Comparison of ENCODE assay signal across 8 mouse cellular contexts in the genomic region with DNA sequence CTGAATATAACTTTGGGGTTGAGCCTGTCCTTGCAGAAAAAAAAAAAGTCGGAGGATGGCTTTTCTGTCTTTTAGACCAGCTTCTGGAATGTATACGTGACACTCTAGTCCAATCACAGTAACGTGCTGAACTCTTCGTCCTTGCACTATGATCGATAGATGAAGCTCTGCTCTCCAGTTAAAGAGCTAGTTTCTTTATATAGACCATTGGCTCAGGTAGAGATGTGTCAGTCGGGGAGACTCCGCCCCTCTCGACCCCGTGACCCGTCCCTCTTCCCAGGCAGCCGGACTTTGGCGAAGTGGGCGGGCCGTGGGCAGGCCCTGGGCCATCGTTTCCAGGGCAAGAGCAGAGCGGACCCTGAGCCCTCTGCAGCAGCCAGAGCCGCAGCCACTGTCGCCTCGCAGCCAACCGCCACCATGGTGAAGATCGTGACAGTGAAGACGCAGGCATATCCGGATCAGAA. TPM values are rescaled to one million over a fixed set of nuclear protein-coding genes. Genes with fewer than 3 reads are reported as not detected.
DNase-seq lines count a peak whose midpoint lies in the region; TF ChIP-seq lines count a peak whose summit lies in the region.

TSS of gene Pgm1 (plus strand) at position 266 of the 464 bp plus-strand sequence.

- H3K4me3 ChIP-seq in embryonic facial prominence, embryonic 10.5 days = peak within 1 kb of the TSS; percentile 78
- H3K4me3 ChIP-seq in heart, adult 2 months = peak within 1 kb of the TSS; percentile 88
- H3K4me3 ChIP-seq in midbrain, embryonic 10.5 days = peak within 1 kb of the TSS; percentile 76

- no peaks in the 10 kb centered on the region for H3K79me2 ChIP-seq in heart, adult 2 months (replicated peaks; ENCODE audit: control insufficient read depth, insufficient read depth, low read length)

- no peak for TF ChIP-seq EP300 in heart, adult 2 months (IDR thresholded peaks at IDR 0.05; ENCODE audit: insufficient read depth, low read depth, low read length)

- no peaks in the 10 kb centered on the region for H3K36me3 ChIP-seq in embryonic facial prominence, embryonic 10.5 days (replicated peaks)
- no peaks in the 10 kb centered on the region; the same call in 1 of the 2 replicates for H3K36me3 ChIP-seq in heart, adult 2 months (ENCODE audit: control insufficient read depth, insufficient read depth, low read length)
- H3K36me3 ChIP-seq in midbrain, embryonic 10.5 days = no peaks in the 10 kb centered on the region
- no peaks in the 10 kb centered on the region for H3K36me3 ChIP-seq in splenic B cell, adult 2 months (ENCODE audit: control insufficient read depth, insufficient read depth, low read length, poor library complexity, severe bottlenecking)

- DNase-seq in right cerebral cortex, postnatal 4 days = peak; percentile 61
- no peak for DNase-seq in right cerebral cortex, adult 2 months (ENCODE audit: low spot score in 2 of 2)
- DNase-seq in embryonic facial prominence, embryonic 10.5 days (ENCODE audit: low spot score) = peak; percentile 85
- DNase-seq in heart, adult 2 months = peak; percentile 90 to 93
- peak; percentile 95 for DNase-seq in kidney, adult 18-20 months
- peak; percentile 78 for DNase-seq in left cerebral cortex, postnatal 4 days
- DNase-seq in midbrain, embryonic 10.5 days (ENCODE audit: low spot score) = no peak
- peak; percentile 73 for DNase-seq in splenic B cell, adult 2 months (ENCODE audit: low read depth, low spot score)

- TF ChIP-seq CTCF in heart, adult 2 months (IDR thresholded peaks at IDR 0.05) = no peak

- H3K4me1 ChIP-seq in embryonic facial prominence, embryonic 10.5 days = peaks cover 27% of the 10 kb centered on the region
- peaks cover 1% of the 10 kb centered on the region; the same call in 1 of the 2 replicates for H3K4me1 ChIP-seq in heart, adult 2 months (ENCODE audit: control insufficient read depth, insufficient read depth, low read length)
- H3K4me1 ChIP-seq in midbrain, embryonic 10.5 days = peaks cover 20% of the 10 kb centered on the region

- no peaks in the 10 kb centered on the region for H3K9me3 ChIP-seq in embryonic facial prominence, embryonic 10.5 days
- H3K9me3 ChIP-seq in midbrain, embryonic 10.5 days (replicated peaks) = no peaks in the 10 kb centered on the region

- WGBS in embryonic facial prominence, embryonic 10.5 days = 6% methylated on average over 23 of the region's 23 CpGs
- 3% methylated on average over 23 of the region's 23 CpGs for WGBS in heart, adult 2 months
- WGBS in midbrain, embryonic 10.5 days = 4% methylated on average over 23 of the region's 23 CpGs

- peak within 1 kb of the TSS; percentile 88 for H3K27ac ChIP-seq in embryonic facial prominence, embryonic 10.5 days (replicated peaks)
- H3K27ac ChIP-seq in heart, adult 2 months = peak within 1 kb of the TSS; percentile 93
- H3K27ac ChIP-seq in midbrain, embryonic 10.5 days (replicated peaks) = peak within 1 kb of the TSS; percentile 90

- peak; percentile 87 for TF ChIP-seq POLR2A in heart, adult 2 months (IDR thresholded peaks at IDR 0.05; ENCODE audit: insufficient read depth, low read depth, low read length)

- peak within 1 kb of the TSS; percentile 92 for H3K9ac ChIP-seq in heart, adult 2 months (ENCODE audit: low read depth, low read length)

- 0 out of 2 replicates have a peak, but pooled peaks cover 4% of the 10 kb centered on the region for H3K27me3 ChIP-seq in embryonic facial prominence, embryonic 10.5 days (replicated peaks; ENCODE audit: low read depth, poor library complexity, severe bottlenecking)
- H3K27me3 ChIP-seq in heart, adult 2 months (ENCODE audit: control insufficient read depth, insufficient read depth, low read length) = no peaks in the 10 kb centered on the region
- no peaks in the 10 kb centered on the region for H3K27me3 ChIP-seq in midbrain, embryonic 10.5 days (ENCODE audit: low read depth, poor library complexity, severe bottlenecking)
- no peaks in the 10 kb centered on the region for H3K27me3 ChIP-seq in splenic B cell, adult 2 months (ENCODE audit: control insufficient read depth, insufficient read depth, low read length, poor library complexity, severe bottlenecking)

- intact Hi-C loops in heart, adult 2 months (cut with DNase I) = loop anchor here (10.0 kb wide), 1 partner anchor 214 kb away; the partner anchor contains the start of gene Alg6
- intact Hi-C loops in left cerebral cortex, postnatal 4 days (cut with DNase I) = no loop called here

RNA-seq across cellular contexts. Expression of gene Pgm1, which starts in this region (rescaled TPM):
- 62.9 and 77.5 TPM in 2 replicates for polyA plus RNA-seq in embryonic facial prominence, embryonic 10.5 days (2016; fragmentation: Nextera tagmentation; extraction: Ambion mirVana)
- 100 to 1,000 TPM; 203 to 234 TPM for total RNA-seq in heart, adult 2 months (2021)
- 157 and 238 TPM in 2 replicates for polyA plus RNA-seq in heart, adult 2 months (2012; rRNA removed)
- 10 to 100 TPM; 32.5 to 40.5 TPM for total RNA-seq in left cerebral cortex, postnatal 4 days (2021)
- polyA plus RNA-seq in midbrain, embryonic 10.5 days (2016; fragmentation: Nextera tagmentation; extraction: Ambion mirVana) = 66.6 and 67.7 TPM in 2 replicates

Comparison
In these comparisons a context has a peak if more than half of its experiments do, and no peak if none do; other contexts are left out.
1. RNA of gene Pgm1 (total RNA-seq): 203 to 234 TPM in heart, adult 2 months; 32.5 to 40.5 TPM in left cerebral cortex, postnatal 4 days; every median in the first group is over 4 times any median in the second.
2. DNase-seq: peak in right cerebral cortex, postnatal 4 days (single experiment), embryonic facial prominence, embryonic 10.5 days (single experiment), heart, adult 2 months (2 of 2), kidney, adult 18-20 months (single experiment), left cerebral cortex, postnatal 4 days (single experiment) and splenic B cell, adult 2 months (single experiment); none in right cerebral cortex, adult 2 months (0 of 2) and midbrain, embryonic 10.5 days (single experiment).
3. Peak in every context shown above with its lines, with median percentiles within 50 percentile points of each other: H3K27ac ChIP-seq and H3K4me3 ChIP-seq.